Mouse (Mus musculus): Measurements from ENCODE around the gene Lrrn2. TPM values are rescaled to one million over a fixed set of nuclear protein-coding genes. Genes with fewer than 3 reads are reported as not detected.
A peak's percentile ranks its signal among the peaks of the same experiment; 100 is the strongest.

Gene Lrrn2
- total RNA-seq, 2 experiments from 2014 or later = 1.6 to 3.1 TPM

DNA sequence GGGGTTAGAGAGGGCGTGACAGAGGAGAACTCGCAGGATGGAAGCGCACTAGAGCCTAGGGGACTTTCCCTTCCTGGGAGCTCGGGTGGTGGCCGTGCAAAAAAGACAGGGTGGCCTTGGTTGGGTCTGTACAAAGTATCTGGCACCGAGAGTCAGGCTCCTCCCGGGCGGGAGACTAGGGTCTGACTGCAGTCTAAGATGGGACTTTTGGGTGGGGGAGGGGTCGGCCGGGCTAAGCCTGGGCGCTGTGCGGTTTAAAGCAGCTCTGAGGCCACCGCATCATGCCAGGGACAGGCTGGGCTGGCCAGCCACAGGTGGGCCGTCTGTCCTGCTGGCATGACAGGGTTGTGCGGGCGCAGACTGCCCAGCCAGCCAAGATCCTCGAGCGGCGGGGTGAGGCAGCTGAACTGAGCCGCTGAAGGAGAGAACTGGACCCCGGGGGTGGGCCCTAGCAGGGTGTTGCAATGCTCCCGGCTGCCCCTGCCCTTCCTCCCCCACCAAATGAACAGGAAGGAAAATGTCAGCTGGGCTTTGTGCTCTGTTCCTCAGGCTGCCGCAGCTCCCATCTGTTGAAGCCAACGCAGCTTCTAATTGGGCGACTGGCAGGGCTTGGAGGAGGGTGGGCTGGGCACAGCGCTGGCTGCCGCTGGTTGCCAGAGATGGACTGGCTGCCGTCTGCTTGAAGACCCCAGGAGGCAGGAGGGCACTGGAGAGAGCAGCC is 1.1 kb downstream of the Lrrn2 start:
- DNase-seq = peak; percentile 33
- intact Hi-C loops (cut with DNase I; ENCODE audit: low total_unique reads) = no loop called here

DNA sequence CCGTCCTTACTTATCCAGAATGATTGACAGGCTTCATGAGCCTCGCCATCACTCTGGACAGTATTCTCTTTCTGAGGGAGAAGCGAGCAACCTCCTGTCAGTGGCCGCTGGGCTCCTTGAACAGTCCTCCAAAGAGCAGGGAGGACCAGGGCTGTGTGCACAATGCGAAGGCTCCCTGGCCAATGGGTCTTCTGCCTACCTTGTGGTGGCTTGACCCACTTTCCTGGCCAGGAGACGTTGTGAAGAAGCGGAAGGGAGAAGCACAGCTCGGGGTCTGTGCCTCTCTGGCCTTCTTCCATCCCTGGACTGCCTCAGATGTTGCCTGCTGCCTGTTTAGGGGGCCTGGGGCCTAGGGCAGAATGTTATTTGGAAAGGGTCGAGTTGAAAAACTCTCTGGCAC is 1.8 kb downstream of the Lrrn2 start:
- intact Hi-C loops (cut with DNase I; ENCODE audit: low total_unique reads) = no loop called here
- DNase-seq = no peak

DNA sequence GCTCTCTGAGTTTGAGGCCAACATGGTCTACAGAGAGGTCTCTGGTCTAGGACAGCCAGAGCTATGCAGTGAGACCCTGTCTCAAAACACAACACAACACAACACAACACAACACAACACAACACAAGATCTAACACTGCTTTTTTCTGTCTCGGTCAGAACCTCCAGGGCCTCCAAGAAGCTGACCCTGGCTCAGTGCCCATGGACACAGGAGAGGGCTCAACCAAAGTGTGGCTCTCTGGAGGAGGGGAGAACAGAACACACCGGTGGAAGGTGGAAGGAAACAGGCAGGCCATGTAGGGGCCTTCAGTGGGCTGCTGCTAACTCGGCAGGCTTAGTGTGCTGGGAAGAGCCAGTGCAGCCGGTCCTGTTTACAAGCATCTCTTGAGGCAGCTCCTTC is 5.6 kb downstream of the Lrrn2 start:
- DNase-seq = no peak
- intact Hi-C loops (cut with DNase I; ENCODE audit: low total_unique reads) = no loop called here

DNA sequence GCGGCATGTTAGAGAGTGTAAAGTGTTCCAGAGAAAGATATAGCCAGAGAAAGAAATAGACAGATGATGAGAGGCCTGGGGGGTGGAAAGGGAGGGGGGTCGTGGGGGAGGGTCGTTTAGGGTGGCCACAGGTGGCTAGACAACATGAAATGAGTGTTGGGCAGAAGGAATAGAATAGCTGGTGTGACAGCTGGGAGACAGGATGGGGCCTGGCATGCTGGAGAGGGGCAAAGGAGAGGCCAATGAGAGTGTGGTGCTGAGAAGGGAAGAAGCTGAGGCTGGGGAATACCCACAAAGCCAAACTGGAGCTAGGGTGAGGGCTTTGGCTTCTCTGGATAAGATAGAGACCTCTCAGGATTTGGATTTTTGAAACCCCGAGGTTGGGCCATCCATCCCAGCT is 6.6 kb downstream of the Lrrn2 start:
- DNase-seq = no peak
- intact Hi-C loops (cut with DNase I; ENCODE audit: low total_unique reads) = no loop called here

DNA sequence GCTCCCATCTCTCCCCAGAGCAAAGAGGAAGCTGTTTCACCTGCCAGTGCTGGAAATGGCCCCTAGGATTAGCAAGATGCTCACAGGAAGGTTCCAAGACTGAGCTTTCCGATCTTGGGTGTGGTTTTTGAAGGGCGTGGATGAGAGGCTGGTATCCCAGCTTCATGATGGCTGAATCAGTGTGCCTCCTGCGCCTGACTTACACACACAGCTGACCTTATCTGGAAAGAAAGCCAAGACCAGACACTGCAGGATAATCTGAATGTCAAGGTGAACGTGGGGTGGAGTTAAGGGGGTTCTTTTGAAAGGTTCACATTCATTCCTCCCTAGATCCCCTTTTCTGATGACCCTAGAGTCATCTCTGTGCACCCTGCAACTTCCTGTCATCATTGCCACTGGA is 8.7 kb downstream of the Lrrn2 start:
- DNase-seq = no peak
- intact Hi-C loops (cut with DNase I; ENCODE audit: low total_unique reads) = no loop called here

DNA sequence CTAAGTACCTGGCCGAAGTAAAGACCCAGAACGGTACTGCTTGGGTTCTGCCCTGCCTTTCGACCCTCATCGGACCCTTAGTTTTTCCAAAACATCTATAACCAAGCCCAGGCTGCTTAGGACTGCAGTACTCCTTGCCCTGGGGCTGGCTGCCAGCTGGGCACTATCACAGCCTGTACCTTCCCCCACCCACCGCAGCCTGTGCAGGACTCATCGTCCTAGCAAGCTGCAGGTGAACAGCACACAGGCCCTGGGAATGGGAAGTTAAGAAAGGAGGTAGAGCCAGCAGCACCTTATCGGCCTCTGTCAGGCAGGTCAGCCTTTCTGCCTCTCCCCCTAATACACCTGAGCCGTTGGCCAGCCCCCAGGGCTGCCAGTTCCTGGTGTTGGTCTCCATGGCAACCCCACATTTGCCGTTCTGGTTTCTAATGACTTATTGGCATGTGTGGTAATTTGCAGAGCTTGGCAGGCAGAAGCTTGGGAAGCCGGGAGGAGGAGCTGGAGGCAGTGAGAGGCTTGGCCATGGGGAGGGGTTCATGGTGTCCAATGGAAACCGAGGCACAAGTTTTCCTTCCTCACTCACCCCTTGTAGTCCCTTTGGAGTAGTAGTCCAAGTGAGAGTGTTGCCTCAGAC is 10.2 kb downstream of the Lrrn2 start:
- DNase-seq = no peak
- intact Hi-C loops (cut with DNase I; ENCODE audit: low total_unique reads) = no loop called here

DNA sequence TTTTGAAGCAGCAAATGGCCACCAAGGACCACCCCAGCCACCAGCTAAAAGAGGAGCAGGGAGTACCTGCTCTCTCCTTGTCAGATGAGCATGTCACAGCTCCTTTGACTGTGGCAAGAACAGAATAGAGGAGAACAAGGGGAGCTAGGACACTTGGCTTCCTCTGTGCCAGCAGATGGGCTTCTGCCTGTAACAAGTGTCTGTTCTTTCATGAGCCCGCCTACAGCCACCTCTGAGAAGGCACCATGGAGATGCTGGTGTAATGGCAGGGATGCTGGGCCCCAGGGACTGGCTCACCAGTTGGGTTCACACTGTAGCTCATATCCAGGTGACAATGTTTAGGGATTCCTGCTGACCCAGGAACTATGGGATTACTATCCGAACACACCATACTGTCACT is 12.0 kb downstream of the Lrrn2 start:
- intact Hi-C loops (cut with DNase I; ENCODE audit: low total_unique reads) = no loop called here
- no peak for DNase-seq

DNA sequence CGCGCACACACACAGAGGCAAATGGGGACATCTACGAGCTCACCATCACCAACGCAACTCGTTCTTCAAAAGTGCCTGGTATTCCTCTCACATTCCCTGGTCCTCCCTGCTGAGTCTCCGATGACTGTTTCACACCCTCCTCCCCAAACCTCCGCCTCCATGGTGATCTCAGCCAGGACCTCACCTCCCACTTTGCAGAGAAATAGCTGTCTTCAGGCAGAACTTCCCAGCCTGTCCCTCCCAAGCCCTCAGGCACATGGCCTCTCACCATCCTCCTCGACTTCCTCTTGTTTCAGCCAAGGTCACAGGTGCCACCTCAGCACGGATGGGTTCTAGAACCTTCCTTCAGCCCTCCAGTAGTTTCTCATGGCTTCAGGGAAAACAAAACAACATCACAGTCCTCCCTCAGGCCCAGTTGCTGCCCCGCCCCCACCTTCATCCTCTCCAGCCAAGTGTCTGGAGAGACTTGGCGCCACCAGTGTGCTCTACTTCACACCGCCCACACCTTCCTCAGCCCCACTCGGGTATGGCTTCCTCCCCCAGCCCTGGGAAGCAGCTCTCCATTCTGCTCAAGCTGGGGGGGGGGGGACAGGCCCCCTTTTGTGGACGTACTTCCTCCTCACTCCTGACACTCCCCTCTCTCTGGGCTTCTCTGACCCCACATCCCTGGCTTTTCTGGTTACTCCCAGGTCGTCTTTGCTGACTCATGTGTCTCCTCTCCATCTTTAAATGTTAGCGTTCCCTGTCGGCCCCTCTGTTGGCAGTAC is 13.4 kb downstream of the Lrrn2 start:
- DNase-seq = peak; percentile 29
- intact Hi-C loops (cut with DNase I; ENCODE audit: low total_unique reads) = no loop called here

DNA sequence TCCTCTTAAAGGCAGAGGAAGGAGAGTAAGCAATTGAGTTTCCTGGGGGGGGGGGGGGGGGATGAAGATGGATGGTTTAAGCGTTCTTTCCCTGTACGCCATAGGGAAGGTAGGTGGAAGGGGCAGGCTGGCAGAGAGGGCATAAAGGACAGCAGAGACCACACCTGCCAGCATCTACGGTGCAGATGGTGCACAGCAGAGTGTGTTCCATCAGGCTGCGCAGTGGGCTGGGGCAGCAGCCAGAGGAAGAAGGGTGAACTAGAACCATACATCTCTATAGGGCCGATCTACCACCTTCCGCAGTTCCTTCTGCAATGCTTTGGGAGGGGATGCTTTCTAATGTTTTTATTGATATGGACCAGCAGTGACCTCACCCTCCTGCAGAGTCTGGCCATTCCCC is 19.0 kb downstream of the Lrrn2 start:
- intact Hi-C loops (cut with DNase I; ENCODE audit: low total_unique reads) = no loop called here
- no peak for DNase-seq

DNA sequence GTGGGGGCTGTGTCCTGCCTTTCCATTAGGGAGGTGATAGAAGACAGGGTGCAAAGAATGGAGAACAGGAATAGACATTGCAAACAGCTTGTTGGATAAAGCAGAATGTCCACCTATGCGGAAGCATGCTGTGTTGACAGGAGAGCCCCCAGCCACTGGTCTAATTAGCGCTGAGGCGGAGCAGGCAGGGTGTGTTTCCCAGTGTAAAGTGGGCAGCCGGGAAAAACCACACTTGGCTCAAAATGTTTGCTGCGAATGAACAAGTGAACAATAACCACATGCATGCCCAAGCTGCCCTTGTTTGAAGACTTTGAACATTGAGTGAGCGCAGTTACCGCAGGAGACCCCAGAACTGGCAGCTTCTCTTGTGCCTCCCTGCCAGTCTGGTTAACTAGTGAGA is 19.6 kb downstream of the Lrrn2 start:
- no peak for DNase-seq
- intact Hi-C loops (cut with DNase I; ENCODE audit: low total_unique reads) = no loop called here

DNA sequence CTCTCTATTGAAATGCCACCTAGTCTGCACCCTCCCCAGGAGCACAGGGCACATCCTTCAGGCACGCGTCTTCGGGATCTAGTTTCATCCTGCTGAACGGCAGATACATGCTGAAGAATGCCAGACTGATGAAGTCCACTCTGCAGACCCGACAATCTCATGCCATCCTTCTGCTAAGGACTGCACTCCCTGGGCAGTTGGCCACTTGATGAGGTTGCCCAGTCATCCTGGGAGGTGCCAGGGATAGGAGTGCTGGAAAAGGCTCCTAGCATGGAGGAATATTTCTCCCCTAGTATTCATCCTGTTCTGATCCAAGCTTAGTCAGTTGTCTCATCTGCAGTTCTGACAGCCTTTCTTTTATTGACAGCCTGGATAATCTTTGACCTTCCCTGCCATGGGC is 20.9 kb downstream of the Lrrn2 start:
- intact Hi-C loops (cut with DNase I; ENCODE audit: low total_unique reads) = no loop called here
- DNase-seq = peak; percentile 15

DNA sequence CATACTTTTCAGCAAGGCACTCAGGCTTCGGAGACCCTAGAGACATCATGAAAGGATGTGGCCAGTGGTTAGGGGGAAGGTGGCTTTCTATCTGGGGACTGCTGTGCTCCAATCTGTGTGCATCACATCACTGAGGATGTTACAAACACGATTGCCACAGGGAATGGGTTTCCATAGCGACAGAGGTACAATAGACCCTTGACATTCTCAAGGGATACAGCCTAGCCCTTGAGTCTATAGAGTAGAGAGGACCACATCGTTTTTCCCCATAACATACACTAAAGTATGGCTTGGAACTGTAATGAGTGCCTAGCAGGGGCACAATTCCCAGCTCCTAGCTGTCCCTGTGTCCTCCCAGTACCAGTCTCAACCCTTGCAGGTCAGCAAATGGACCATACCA is 23.4 kb downstream of the Lrrn2 start:
- no peak for DNase-seq
- intact Hi-C loops (cut with DNase I; ENCODE audit: low total_unique reads) = no loop called here

DNA sequence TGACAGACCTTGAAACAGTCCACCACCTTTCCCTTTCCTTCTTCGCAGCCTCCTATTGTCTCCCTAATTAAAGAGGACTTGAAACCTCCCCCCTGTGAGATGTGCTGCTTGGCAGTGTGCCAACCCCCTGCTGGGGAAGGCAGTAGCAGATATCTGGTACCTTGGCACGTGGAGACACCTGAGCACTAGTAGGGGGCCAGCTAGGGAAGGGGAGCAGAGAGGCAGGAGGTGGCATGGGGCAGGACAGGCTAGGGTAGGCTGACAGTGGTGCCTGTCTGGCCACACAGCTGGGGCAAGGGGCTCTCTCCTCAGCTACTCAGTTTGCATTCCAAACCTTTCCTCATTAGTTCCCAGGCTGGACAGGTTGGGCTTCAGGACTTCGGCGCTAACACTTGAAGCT is 29.0 kb downstream of the Lrrn2 start:
- intact Hi-C loops (cut with DNase I; ENCODE audit: low total_unique reads) = no loop called here
- no peak for DNase-seq

DNA sequence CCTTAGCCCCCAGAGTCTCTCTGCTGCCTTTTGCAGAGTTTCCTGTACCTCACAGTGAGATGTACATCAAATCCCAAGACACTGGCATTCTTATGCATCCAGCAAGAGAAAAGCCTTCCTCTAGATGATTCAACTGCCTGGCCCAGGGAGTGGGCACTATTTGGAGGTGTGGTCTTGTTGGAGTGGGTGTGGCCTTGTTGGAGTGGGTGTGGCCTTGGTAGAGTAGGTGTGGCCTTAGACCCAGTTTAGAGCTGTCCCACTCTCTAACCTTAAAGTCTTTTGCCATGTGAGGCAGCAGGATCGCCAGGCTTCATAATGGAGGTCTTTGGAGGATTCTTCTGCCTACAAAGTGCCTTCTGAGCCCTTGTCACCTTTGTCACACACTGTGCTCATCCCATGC is 29.9 kb downstream of the Lrrn2 start:
- intact Hi-C loops (cut with DNase I; ENCODE audit: low total_unique reads) = no loop called here
- no peak for DNase-seq

DNA sequence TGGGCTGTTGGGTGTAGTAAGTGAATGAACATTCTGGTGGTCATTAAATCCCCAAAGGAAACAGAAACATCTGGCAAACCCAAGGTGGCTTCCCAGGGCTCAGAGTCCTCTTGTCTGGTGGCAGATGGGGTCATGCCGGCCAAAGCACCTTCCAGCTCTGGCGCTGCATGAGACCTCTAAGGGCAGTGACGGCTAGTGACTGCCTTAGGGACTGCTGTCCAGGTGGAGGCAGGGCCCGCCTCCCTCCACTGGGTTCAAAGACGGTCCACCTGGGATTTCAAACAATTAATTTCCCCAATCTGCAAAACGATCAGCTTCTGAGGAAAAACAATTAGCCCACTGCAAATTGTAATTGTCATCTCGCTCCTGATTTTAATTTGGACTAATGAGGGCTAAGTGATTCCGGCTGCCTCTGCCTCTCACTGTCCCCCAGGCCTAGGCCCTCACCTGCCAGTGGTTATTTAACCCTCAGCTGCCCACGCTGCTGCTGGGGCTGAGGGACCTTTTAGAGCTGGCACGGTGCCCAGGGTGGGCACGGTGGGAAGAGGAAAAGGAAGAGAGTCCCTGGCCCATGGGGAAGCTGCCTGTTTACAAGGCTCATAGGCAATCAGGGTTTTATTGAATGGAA is 30.5 kb downstream of the Lrrn2 start:
- no peak for DNase-seq
- intact Hi-C loops (cut with DNase I; ENCODE audit: low total_unique reads) = no loop called here

DNA sequence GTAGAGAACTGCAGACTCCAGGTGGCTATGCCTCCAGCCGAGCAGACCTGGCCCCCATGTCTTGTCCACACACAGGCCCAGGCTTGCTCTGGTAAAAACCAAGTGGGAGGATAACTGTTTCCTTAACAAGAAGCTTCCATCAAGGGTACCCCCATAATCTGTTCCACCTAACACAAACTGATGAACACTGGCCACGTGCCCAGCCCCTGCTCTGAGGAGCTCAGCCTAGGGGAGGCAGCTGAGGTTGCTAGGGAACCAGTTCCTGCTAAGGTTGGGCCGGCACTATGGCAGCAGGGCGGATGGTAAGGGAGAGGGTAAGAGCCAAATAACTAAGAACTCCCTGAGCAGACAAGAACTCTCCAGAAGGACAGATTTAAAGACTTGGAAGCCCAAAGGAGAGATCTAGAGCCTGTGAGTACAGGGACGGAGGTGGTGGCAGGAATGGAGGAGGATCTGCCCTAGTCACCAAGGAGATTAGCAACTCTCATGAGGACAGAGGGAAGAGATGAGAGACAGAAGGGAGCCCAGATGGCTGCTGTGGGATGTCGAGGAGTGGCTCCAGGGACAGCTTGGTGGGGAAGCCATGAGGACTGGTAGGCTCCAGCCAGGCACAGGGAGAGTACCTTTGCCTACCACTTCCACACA is 35.9 kb downstream of the Lrrn2 start:
- intact Hi-C loops (cut with DNase I; ENCODE audit: low total_unique reads) = no loop called here
- no peak for DNase-seq

DNA sequence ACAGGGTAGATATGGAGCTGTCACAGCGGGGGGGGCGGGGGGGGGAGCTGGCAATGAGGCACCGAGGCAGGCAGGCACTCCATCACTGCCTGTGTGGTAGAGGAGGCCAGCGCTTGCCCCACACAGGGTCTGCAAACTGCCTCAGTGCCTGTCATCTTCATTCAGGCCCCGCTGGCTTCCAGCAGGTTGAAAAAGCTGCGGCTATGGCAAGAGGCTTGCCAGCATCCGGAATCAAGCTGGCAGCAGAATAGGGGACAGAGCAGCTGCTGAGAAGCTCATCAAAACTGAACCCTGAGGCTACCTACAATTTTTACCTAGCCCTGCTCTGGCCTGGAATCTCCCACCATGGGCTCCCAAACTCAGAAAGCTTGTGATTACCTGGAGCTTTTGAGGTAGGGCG is 37.5 kb downstream of the Lrrn2 start:
- no peak for DNase-seq
- intact Hi-C loops (cut with DNase I; ENCODE audit: low total_unique reads) = no loop called here

DNA sequence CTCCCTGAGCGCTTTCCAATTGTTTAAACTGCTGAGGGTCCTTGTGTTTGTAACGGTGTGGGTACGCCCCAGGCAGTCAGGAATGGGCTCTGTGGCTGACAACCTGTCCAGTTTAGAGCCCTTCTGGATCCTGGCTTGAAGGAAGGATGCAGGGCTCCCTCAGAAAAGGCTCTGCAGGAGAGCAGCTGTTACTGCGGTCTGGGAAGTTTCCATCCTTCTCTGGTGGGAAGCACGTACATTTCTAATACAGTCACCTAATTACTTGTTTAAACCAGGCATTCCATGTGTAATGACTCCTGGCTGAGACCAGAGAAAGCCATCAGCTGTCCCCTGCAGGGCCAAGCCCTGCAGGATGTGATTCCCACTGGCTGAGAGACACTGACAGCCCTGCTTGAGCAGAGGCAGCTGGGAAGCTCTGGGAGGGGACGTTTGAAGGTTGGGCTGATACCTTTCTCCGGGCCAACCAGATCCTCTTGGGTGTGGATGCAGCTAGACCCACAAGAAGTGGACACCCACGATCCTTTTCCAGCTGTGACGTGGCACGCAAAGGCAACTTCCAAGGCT is 38.1 kb downstream of the Lrrn2 start:
- intact Hi-C loops (cut with DNase I; ENCODE audit: low total_unique reads) = no loop called here
- no peak for DNase-seq

DNA sequence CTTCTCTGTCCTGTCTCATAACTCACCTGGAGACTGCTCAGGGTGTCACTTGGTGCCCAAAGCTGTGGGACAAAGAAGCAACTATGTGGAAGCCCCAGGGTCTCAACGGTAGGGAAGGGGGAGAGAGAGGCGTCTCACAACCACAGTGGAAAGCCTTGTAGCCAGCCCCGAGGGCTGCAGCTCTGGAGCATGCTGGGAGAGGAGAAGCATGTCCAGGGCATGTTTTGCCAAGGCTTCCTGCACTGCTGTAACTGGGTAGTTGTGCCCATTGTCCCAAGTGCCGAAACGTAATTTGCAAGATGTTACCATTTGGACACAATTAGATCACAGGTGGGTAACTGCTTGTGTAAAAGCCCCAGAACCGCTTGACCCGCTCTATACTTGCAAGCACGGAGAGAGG is 39.2 kb downstream of the Lrrn2 start:
- intact Hi-C loops (cut with DNase I; ENCODE audit: low total_unique reads) = no loop called here
- no peak for DNase-seq

DNA sequence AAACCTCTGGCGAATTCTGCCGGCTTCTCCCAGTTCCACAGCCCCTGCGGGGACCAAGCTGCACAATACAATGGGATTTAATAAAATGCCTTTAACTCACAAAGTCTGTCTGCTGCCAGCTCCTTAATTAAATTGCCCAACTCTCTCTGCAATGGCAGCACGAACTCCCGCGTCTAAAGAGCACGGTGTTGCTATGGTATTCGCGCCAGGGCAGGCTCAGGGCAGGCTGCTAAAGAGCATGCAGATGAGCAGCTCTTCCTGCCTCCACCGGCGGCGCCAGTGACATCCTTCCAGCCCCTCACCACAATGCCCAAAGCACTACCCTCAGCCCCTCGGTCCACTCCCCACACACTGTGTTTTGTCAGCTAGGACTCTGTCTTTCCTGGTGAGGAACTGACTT is 41.0 kb downstream of the Lrrn2 start:
- intact Hi-C loops (cut with DNase I; ENCODE audit: low total_unique reads) = no loop called here
- DNase-seq = no peak

All from gastrocnemius, postnatal 14 days (tissue).